Mouse (Mus musculus): ENCODE measurements around the gene Sprr4.
"Not testable (repeated sequence)": the region's sequence is repeated elsewhere in the genome, so short reads cannot be mapped to it uniquely, and the experiment has no call there.

DNA sequence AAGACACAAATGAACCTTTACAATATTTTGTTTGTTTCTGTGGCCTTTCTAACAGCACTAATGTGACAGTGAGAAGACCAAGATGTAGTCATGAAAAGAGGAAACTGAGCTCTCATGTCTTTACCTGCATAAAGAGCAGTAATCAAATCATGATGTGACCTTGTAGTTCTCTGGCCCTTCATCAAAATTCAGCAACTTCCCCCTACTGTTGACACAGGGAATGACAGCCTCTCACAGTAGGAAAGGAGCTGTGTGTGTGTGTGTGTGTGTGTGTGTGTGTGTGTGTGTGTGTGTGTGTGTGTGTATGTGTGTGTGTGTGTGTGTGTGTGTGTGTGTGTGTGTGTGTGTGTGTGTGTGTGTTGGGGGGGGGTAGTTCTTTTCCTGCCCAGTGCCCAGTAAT is 19.0 kb downstream of the Sprr4 start:
- 0 out of 2 replicates have a peak, but pooled peaks have one; percentile 14 for TF ChIP-seq CTCF (IDR thresholded peaks at IDR 0.05; ENCODE audit: low read depth)
- not testable (repeated sequence) for TF ChIP-seq EP300 (IDR thresholded peaks at IDR 0.05; ENCODE audit: low read depth)
